Comparison of ENCODE assay signal across 8 mouse cellular contexts in genomic region chr7:98523813-98524361, GRCm38 (mm10). TPM values are rescaled to one million over a fixed set of nuclear protein-coding genes. Genes with fewer than 3 reads are reported as not detected.
A peak's percentile ranks its signal among the peaks of the same experiment; 100 is the strongest.
DNase-seq lines count a peak whose midpoint lies in the region; ATAC-seq and TF ChIP-seq lines count a peak whose summit lies in the region.

No protein-coding gene starts in this region.

- H3K27ac ChIP-seq in liver, adult 2 months (replicated peaks; ENCODE audit: insufficient read depth, low read depth, low read length) = peak overlapping the region; percentile 72
- no peak overlapping the region for H3K27ac ChIP-seq in liver, embryonic 11.5 days (ENCODE audit: low read depth, low read length)

- H3K27me3 ChIP-seq in liver, adult 2 months (ENCODE audit: control insufficient read depth, insufficient read depth, low read length) = no peaks in the 10 kb centered on the region
- H3K27me3 ChIP-seq in liver, embryonic 11.5 days (replicated peaks; ENCODE audit: control insufficient read depth, insufficient read depth, low read length) = 0 out of 2 replicates have a peak, but pooled peaks cover 2% of the 10 kb centered on the region

- no peak overlapping the region for H3K4me3 ChIP-seq in liver, adult 2 months (ENCODE audit: insufficient read depth, low read depth, low read length)
- no peak overlapping the region for H3K4me3 ChIP-seq in liver, embryonic 11.5 days (ENCODE audit: low read depth, low read length)

- H3K36me3 ChIP-seq in liver, adult 2 months (ENCODE audit: control insufficient read depth, insufficient read depth, low read length) = no peaks in the 10 kb centered on the region
- no peaks in the 10 kb centered on the region for H3K36me3 ChIP-seq in liver, embryonic 11.5 days (ENCODE audit: control insufficient read depth, insufficient read depth, low read length)

- no peak for ATAC-seq in liver, embryonic 11.5 days (replicated peaks; ENCODE audit: low FRiP score)
- peak; percentile 61 for ATAC-seq in granulocyte monocyte progenitor cell, adult 5-6 weeks (replicated peaks; ENCODE audit: poor library complexity, severe bottlenecking)
- ATAC-seq in inflammation-experienced regulatory T-cells, adult 6 months = peak; percentile 76

- no peaks in the 10 kb centered on the region for H3K9me3 ChIP-seq in liver, embryonic 11.5 days (ENCODE audit: control insufficient read depth, low read length)

- H3K9ac ChIP-seq in liver, adult 2 months (ENCODE audit: low read depth, low read length) = no peak overlapping the region
- no peak overlapping the region for H3K9ac ChIP-seq in liver, embryonic 11.5 days (ENCODE audit: low read depth, low read length)

- TF ChIP-seq CTCF in liver, adult 2 months (IDR thresholded peaks at IDR 0.05; ENCODE audit: low read depth, low read length) = no peak

- 5% methylated on average over 7 of the region's 7 CpGs for WGBS in liver, adult 2 months
- WGBS in liver, embryonic 11.5 days = 8% methylated on average over 7 of the region's 7 CpGs

- DNase-seq in liver, adult 2 months (ENCODE audit: extremely low read depth, low read depth, low spot score) = no peak
- DNase-seq in liver, embryonic 11.5 days (ENCODE audit: low spot score) = no peak
- DNase-seq in adrenal gland, adult 2 months = peak; percentile 69
- peak; percentile 75 for DNase-seq in lung, postnatal 10 days
- peak; percentile 80 for DNase-seq in thymus, postnatal 0 days (ENCODE audit: low spot score)
- no peak for DNase-seq in spleen, postnatal 14 days (ENCODE audit: low spot score in 2 of 2)

- no peak for TF ChIP-seq POLR2A in liver, adult 2 months (IDR thresholded peaks at IDR 0.05; ENCODE audit: extremely low read depth, insufficient read depth, low read length)

- peaks cover 27% of the 10 kb centered on the region for H3K4me1 ChIP-seq in liver, adult 2 months (ENCODE audit: control insufficient read depth, insufficient read depth, low read length)
- peaks cover 6% of the 10 kb centered on the region for H3K4me1 ChIP-seq in liver, embryonic 11.5 days (replicated peaks; ENCODE audit: control insufficient read depth, insufficient read depth, low read length)

- H3K4me2 ChIP-seq in liver, embryonic 11.5 days = no peak overlapping the region

- H3K79me2 ChIP-seq in liver, adult 2 months (ENCODE audit: control insufficient read depth, insufficient read depth, low read length) = no peaks in the 10 kb centered on the region

RNA-seq across cellular contexts. Expression of gene Lrrc32, which starts 34.8 kb away (rescaled TPM):
- total RNA-seq in liver, adult 2 months (2014; rRNA removed) = 1.5 and 4.9 TPM in 2 replicates
- polyA plus RNA-seq in liver, adult 2 months (2012; rRNA removed) = 5.2 and 7.5 TPM in 2 replicates
- 17.1 and 21.0 TPM in 2 replicates for polyA plus RNA-seq in liver, embryonic 11.5 days (2014; fragmentation: Nextera tagmentation; extraction: Ambion mirVana)
- total RNA-seq in adrenal gland, adult 2 months (2021) = 10 to 100 TPM; 17.0 to 37.1 TPM
- polyA plus RNA-seq in adrenal gland, adult 2 months (2012; rRNA removed) = 16.6 and 19.4 TPM in 2 replicates
- total RNA-seq in granulocyte monocyte progenitor cell, adult 5-6 weeks (2014; fragmentation: Nextera tagmentation) = not detected in 2 replicates
- not detected in 2 replicates for total RNA-seq in granulocyte monocyte progenitor cell, adult 5-6 weeks (2017)
- 10 to 100 TPM; 13.6 to 50.0 (median 44.7) TPM for polyA plus RNA-seq in inflammation-experienced regulatory T-cells, adult 6 months (2017; shearing (Covaris generic))
- polyA plus RNA-seq in thymus, postnatal 0 days (2015; fragmentation: Nextera tagmentation; extraction: Ambion mirVana) = 3.0 and 3.4 TPM in 2 replicates

Comparison
In these comparisons a context has a peak if more than half of its experiments do, and no peak if none do; other contexts are left out.
1. DNase-seq: peak in adrenal gland, adult 2 months (single experiment), lung, postnatal 10 days (single experiment) and thymus, postnatal 0 days (single experiment); none in liver, adult 2 months (single experiment), liver, embryonic 11.5 days (single experiment) and spleen, postnatal 14 days (0 of 2).